Mouse (Mus musculus) heart, embryonic 16.5 days (tissue): ENCODE data around the gene Trdmt1. TPM values are rescaled to one million over a fixed set of nuclear protein-coding genes. Genes with fewer than 3 reads are reported as not detected.

ENCODE experiments used
- ATAC-seq: fragments of 200-750 bp; cut with Nextera tagmentation; replicated peaks from 2 replicates; pipeline ENCODE4 v1.8.0; 2017; ENCODE audit warnings: moderate number of reproducible peaks; ENCODE audit not compliant: insufficient read depth, low FRiP score; ENCODE audit errors: extremely low read depth
- H3K27ac ChIP-seq: fragments of 300-500 bp; sonication (generic); 2 replicates; pipeline ENCODE4 v1.5.1; 2014; ENCODE audit warnings: mild to moderate bottlenecking, low read length, control low read depth, moderate library complexity
- H3K27me3 ChIP-seq: fragments of 300-500 bp; sonication (generic); 2 replicates; pipeline ENCODE4 v1.6.1; 2014; ENCODE audit warnings: low read length, mixed read lengths; ENCODE audit not compliant: control insufficient read depth, insufficient read depth
- H3K36me3 ChIP-seq: fragments of 300-500 bp; sonication (generic); 2 replicates; pipeline ENCODE4 v1.6.1; 2014; ENCODE audit not compliant: control insufficient read depth, insufficient read depth
- H3K4me1 ChIP-seq: fragments of 300-500 bp; sonication (generic); 2 replicates; pipeline ENCODE4 v1.6.1; 2014; ENCODE audit warnings: low read length, mixed read lengths; ENCODE audit not compliant: control insufficient read depth, insufficient read depth
- H3K4me2 ChIP-seq: fragments of 300-500 bp; sonication (generic); 2 replicates; pipeline ENCODE4 v1.6.1; 2014; ENCODE audit warnings: low read depth, mild to moderate bottlenecking, control low read depth, low read length
- H3K4me3 ChIP-seq: fragments of 300-500 bp; sonication (generic); 2 replicates; pipeline ENCODE4 v1.5.1; 2014; ENCODE audit warnings: mild to moderate bottlenecking, control low read depth, low read length
- H3K9ac ChIP-seq: fragments of 300-500 bp; sonication (generic); 2 replicates; pipeline ENCODE4 v1.6.1; 2014; ENCODE audit warnings: low read length, control low read depth
- H3K9me3 ChIP-seq: fragments of 300-500 bp; sonication (generic); replicated peaks from 2 replicates; pipeline ENCODE4 v1.6.1; 2016; ENCODE audit warnings: low read length; ENCODE audit not compliant: control insufficient read depth
- WGBS: fragments of 180-500 bp; shearing (Covaris S2); extraction: QIAGEN DNeasy Blood & Tissue Kit; methylation state at CpG from one replicate; pipeline ENCODE4 v1.1.7; 2014; 5-methylcytosine and 5-hydroxymethylcytosine counted together
- polyA plus RNA-seq: library from polyadenylated mRNA; unstranded; fragments of >200 nt; fragmentation: Nextera tagmentation; extraction: Ambion mirVana; gene quantifications from 2 replicates; pipeline ENCODE4 v1.2.1, GENCODE M21; 2015

Trdmt1 gene
- polyA plus RNA-seq, 1 experiment from 2014 or later, result 11.2 TPM

DNA sequence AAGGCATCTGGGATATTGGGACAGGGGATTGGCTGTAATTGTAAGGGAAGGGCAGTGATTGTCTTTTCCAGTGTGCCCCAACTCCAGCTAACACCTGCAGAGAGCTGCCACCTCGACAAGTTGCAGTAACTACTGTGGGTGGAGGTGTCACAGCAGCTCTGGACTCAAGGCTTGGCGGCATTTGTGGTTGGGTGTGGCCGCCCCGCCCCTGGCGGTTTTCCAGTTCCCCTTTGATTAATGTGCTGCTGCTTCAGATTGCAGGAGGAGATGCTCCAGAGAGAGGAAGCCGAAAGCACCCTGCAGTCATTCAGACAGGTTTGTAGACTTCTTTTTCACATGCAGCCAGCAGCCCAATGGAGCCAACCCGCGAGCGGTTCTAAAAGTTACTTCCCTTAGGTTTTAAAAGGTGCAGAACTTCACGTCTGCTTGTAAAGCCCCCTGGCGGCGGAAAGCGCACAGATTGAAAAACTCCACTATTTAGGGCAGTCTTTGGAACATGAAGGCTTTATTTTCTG, 30.9 kb upstream of the Trdmt1 start:
- Histone ChIP-seq H3K4me1 (peaks cover 20% of the 10 kb centered on the region), H3K27ac (peak overlapping the region; percentile 99), H3K9me3 (no peaks in the 10 kb centered on the region), H3K4me2 (peak overlapping the region; percentile 79), H3K4me3 (peak overlapping the region; percentile 90), H3K36me3 (peaks cover 31% of the 10 kb centered on the region), H3K9ac (peak overlapping the region; percentile 90), H3K27me3 (no peaks in the 10 kb centered on the region)
- under 1% methylated on average over 13 of the region's 13 CpGs for WGBS
- ATAC-seq, result no peak

DNA sequence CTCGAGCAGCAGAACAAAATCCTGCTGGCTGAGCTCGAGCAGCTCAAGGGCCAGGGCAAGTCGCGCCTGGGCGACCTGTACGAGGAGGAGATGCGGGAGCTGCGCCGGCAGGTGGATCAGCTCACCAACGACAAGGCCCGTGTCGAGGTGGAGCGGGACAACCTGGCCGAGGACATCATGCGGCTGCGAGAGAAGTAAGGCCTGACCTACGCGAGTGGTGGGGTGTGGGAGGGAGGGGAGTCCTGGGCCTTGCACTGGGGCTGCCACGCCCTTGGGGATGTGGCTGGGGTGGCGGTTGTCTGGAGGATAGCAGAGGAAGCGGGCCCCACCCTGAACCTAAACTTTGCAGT, 30.3 kb upstream of the Trdmt1 start:
- H3K4me2 ChIP-seq, result peak overlapping the region; percentile 79
- H3K27ac ChIP-seq, result peak overlapping the region; percentile 99
- H3K36me3 ChIP-seq, result peaks cover 25% of the 10 kb centered on the region
- peak overlapping the region; percentile 90 for H3K9ac ChIP-seq
- peak overlapping the region; percentile 90 for H3K4me3 ChIP-seq
- no peaks in the 10 kb centered on the region for H3K9me3 ChIP-seq
- H3K27me3 ChIP-seq, result no peaks in the 10 kb centered on the region
- no peak for ATAC-seq
- H3K4me1 ChIP-seq, result peaks cover 20% of the 10 kb centered on the region
- WGBS, result under 1% methylated on average over 21 of the region's 21 CpGs

DNA sequence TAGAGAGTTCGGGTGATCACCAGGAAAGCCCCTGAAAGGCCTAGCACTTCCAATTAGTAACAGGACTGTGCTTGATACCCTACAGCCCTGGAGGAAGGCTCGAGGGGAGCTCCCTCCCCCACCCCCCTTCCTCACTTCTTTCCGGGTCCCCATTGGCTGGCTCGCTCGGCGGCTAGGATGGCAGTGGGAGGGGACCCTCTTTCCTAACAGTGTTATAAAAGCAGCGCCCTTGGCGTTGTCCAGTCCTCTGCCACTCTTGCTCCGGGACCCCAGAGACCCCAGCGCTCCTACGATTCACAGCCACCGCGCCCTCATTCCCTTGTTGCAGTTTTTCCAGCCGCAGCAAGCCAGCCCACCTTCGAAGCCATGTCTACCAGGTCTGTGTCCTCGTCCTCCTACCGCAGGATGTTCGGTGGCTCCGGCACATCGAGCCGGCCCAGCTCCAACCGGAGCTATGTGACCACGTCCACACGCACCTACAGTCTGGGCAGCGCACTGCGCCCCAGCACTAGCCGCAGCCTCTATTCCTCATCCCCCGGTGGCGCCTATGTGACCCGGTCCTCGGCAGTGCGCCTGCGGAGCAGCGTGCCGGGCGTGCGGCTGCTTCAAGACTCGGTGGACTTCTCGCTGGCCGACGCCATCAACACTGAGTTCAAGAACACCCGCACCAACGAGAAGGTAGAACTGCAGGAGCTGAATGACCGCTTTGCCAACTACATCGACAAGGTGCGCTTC, 29.8 kb upstream of the Trdmt1 start:
- Histone ChIP-seq H3K9ac (peak overlapping the region; percentile 90), H3K36me3 (peaks cover 20% of the 10 kb centered on the region), H3K4me1 (peaks cover 20% of the 10 kb centered on the region), H3K27me3 (no peaks in the 10 kb centered on the region), H3K27ac (peak overlapping the region; percentile 99), H3K4me3 (peak overlapping the region; percentile 90), H3K4me2 (peak overlapping the region; percentile 79), H3K9me3 (no peaks in the 10 kb centered on the region)
- peak; percentile 90 for ATAC-seq
- under 1% methylated on average over 46 of the region's 46 CpGs for WGBS

DNA sequence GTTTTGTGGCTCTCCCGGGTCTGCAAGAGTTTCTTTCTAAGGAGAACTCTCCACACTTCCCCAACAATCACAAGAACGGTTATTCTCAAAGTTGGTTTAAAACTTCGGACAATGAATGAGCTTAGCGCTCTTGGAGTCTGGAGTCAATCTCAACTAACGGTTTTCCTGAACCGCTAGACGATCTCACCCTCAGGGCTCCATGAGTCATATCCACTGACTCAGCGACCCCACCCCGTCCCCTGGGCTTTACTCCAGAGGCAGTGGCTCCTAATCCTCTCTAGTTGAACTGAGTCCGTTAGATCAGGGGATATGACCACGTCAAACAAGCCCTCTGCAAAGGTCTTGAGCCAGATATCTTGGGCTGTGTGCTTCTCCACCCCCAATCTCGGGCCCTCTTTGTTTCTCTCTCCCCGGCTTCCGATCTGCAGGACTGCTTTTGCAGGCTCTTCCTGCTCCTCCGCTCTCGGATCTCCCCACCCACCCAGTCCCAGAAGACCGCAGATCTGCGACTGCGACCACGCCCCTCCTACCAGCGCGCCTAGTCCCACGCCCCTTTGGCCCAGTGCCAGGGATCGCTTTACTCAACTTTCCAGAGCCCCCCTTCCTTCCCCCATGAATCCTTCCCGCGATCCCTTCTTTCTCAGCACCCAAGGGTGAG, 29.1 kb upstream of the Trdmt1 start, which contains the start of gene Vim:
Vim (plus strand) TSS at position 520 of the 658 bp plus-strand sequence.
- Histone ChIP-seq H3K36me3 (peaks cover 16% of the 10 kb centered on the region), H3K4me1 (peaks cover 18% of the 10 kb centered on the region), H3K9me3 (no peaks in the 10 kb centered on the region), H3K4me2 (peak within 1 kb of the TSS; percentile 79), H3K9ac (peak within 1 kb of the TSS; percentile 90), H3K4me3 (peak within 1 kb of the TSS; percentile 90), H3K27ac (peak within 1 kb of the TSS; percentile 99), H3K27me3 (no peaks in the 10 kb centered on the region)
- ATAC-seq, result peak; percentile 93
- under 1% methylated on average over 26 of the region's 26 CpGs for WGBS

DNA sequence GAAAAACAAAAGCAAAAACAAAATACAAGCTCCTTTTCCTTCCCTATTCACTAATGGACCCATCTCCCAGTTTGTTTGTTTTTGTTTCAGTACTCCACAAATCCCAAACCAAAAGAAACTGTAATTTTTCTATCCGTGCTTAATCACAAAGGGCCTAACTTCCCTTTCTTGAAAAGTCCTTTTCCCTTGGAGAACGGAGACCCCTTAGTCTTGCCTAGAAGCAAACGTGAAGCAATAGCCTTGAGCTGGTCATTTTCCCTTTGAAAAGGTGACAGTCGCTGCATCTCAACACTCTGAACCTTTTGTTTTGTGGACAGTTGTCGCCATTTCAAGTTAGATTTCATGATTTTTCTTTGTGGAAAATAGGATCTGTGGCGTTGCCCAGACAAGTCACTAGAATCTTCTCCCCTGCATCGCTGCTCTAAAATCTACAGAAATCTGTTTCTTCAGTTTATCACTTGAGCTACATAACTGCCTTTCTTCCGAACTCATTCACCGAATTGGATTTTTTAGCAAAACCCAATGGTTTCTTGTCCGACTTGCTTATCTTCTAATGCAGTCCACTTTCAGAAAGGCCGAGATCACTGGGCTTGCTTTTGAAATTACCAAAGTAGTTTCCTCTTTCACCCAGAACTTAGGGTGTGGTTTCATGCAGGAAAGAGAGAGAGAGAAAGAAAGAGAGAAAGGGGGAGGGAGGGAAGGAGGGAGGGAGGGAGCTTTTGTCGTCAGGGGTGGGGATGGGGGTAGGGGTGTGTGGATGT, 28.4 kb upstream of the Trdmt1 start:
- H3K4me3 ChIP-seq, result peak overlapping the region; percentile 90
- 11% methylated on average over 12 of the region's 12 CpGs for whole genome bisulfite sequencing
- H3K4me2 ChIP-seq, result peak overlapping the region; percentile 79
- no peaks in the 10 kb centered on the region for H3K27me3 ChIP-seq
- peak; percentile 8; the same call in 1 of the 2 replicates for ATAC-seq
- peak overlapping the region; percentile 99 for H3K27ac ChIP-seq
- peaks cover 17% of the 10 kb centered on the region for H3K4me1 ChIP-seq
- H3K9ac ChIP-seq, result peak overlapping the region; percentile 90
- H3K9me3 ChIP-seq, result no peaks in the 10 kb centered on the region
- H3K36me3 ChIP-seq, result peaks cover 10% of the 10 kb centered on the region

DNA sequence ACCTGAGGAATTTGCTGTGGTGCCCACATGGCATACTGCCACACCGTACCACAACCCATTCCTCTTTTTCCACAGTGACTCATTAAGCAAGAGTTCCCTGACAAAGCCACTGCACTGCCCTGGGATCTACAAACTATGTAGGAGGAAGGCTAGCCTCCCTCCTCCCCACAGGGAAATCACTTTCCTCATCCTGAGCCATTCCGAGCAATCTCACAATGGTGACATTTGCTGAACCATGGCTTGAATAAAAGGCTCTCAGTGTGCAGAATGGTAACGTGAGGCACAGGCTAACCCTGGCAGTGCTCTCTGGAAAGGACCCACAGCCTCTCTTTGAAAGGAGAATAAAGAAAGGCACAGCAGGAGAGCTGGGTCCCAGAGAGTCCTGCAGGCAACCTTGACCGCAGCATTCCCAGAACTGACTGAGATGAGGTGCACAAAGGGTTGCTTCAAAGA, 27.7 kb upstream of the Trdmt1 start:
- no peak for ATAC-seq
- Histone ChIP-seq H3K36me3 (peaks cover 6% of the 10 kb centered on the region), H3K9me3 (no peaks in the 10 kb centered on the region), H3K4me1 (peaks cover 15% of the 10 kb centered on the region), H3K9ac (peak overlapping the region; percentile 90), H3K4me2 (peak overlapping the region; percentile 79), H3K4me3 (no peak overlapping the region), H3K27ac (peak overlapping the region; percentile 99), H3K27me3 (no peaks in the 10 kb centered on the region)
- 37% methylated on average over 4 of the region's 4 CpGs for WGBS

DNA sequence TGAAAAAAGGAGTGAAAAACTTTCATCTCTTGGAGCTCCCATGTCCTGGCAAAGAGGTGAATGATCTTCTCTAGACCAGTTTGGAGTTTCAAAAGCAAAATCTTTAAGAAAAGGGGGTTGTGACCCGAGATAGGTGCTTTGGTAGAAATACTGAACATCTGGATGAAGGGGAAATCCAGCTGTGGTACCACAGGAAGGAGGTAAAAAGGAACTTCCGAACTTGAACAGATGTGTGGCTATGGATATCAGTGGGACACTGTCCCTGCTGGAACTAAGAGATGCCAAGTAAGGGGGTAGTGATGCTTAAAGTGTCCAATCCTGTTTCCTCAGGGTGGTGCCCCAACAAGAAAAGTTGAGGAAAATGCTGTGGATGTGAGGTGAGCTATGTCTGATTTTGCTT, 25.7 kb upstream of the Trdmt1 start:
- 62% methylated on average over 2 of the region's 2 CpGs for WGBS
- no peak for ATAC-seq

DNA sequence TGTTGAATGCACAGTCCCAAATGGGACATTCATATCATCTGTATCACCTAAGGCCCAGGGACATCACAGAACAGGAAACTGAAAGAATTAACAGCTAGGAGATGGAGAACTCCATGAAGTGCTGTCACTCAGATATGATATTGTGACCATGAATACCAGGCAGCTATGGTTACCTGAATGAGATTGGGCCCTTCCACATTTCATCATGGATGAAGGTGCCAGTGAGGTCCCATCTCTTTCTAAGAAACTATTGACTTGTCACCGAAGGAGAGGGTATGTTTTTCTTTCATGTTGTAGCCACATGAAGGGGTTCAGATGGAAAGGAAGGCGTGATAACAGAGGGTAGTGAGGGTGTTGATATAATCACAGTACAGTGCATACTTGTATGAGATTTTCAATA, 15.9 kb upstream of the Trdmt1 start:
- no peak overlapping the region for H3K4me2 ChIP-seq

More for the DNA sequence above, 25.7 kb upstream of the Trdmt1 start:
- no peaks in the 10 kb centered on the region for H3K9me3 ChIP-seq
- peaks cover 10% of the 10 kb centered on the region for H3K4me1 ChIP-seq
- H3K36me3 ChIP-seq, result no peaks in the 10 kb centered on the region
- H3K4me2 ChIP-seq, result no peak overlapping the region
- no peak overlapping the region for H3K27ac ChIP-seq
- H3K27me3 ChIP-seq, result no peaks in the 10 kb centered on the region
- H3K4me3 ChIP-seq, result no peak overlapping the region
- no peak overlapping the region for H3K9ac ChIP-seq

More for the DNA sequence above, 15.9 kb upstream of the Trdmt1 start:
- 68% methylated on average over 2 of the region's 2 CpGs for WGBS
- Histone ChIP-seq H3K36me3 (no peaks in the 10 kb centered on the region), H3K4me3 (no peak overlapping the region), H3K27me3 (no peaks in the 10 kb centered on the region), H3K9me3 (no peaks in the 10 kb centered on the region), H3K27ac (no peak overlapping the region), H3K4me1 (peaks cover 9% of the 10 kb centered on the region; the same call in 1 of the 2 replicates), H3K9ac (no peak overlapping the region)
- ATAC-seq, result no peak
